Mouse (Mus musculus): ENCODE measurements at regions not wholly inside any gene's neighbourhood (a gene's known extent, or its start where the extent isn't known, plus 50 kb on each side); places are given as distances from the start of the nearest gene placed in this dataset.

- TF ChIP-seq GATA1 (IDR thresholded peaks at IDR 0.05; ENCODE audit: borderline replicate concordance, low read length) (no peak), FLI1 (IDR thresholded peaks at IDR 0.05; ENCODE audit: low read length) (no peak)
Observed at GRCm38 (mm10) chr3:148246786-148247185, 743.6 kb downstream of the Adgrl2 start.

All from megakaryocyte, embryonic 14.5 days (primary cell).